Mouse (Mus musculus): ENCODE data around the gene Gm21454.
"Not testable (repeated sequence)": the region's sequence is repeated elsewhere in the genome, so short reads cannot be mapped to it uniquely, and the experiment has no call there.

The Gm21454 gene

DNA sequence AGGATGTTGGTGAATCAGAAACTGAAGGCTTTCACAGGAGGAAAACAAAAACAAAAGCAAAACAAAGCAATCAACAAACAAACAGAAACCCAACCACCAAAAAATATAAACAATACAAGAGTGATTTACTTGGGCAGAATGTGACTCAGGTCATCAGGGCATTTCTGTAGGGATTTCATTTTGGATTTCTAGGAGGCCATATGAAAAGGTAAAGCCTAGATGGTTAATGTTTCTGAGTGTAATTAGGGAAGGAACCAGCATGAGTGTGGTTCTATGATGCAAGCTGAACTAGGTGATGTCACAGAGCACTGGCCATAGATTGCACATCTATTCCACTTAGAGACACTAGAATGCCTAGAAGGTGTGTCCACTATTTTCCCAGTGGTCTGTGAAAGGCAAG lies at the start of gene Gm21454, which contains the start of gene Gm21440:
Gene Gm21454, plus strand, starts transcription at position 352 of the 400 bp plus-strand sequence.
Gene Gm21440, plus strand, starts transcription at position 301 of the 400 bp plus-strand sequence.
- DNase-seq = not testable (repeated sequence)

DNA sequence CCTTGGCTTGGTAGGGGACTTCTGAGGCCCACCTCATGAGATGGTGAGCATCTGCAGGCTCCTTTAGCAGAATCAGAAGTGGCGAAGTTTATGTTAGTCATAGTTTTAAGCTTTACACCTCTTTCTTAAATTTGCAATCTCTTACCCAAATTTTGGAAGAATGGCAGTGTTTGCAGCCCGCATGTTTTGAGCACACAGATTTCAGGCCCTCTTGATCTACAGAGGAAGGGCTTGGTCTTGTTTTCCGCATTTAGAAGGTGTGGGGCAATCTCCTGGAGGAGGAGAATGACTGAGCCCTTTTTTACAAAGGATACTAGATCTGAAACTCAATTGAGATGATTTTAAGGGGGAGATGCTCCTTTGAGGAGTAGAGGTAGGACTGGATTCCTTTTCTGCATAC lies 28.4 kb upstream of the Gm21454 start, which contains the start of gene Gm21828:
Gene Gm21828, minus strand, starts transcription at position 101 of the 400 bp plus-strand sequence.
- DNase-seq = not testable (repeated sequence)

DNA sequence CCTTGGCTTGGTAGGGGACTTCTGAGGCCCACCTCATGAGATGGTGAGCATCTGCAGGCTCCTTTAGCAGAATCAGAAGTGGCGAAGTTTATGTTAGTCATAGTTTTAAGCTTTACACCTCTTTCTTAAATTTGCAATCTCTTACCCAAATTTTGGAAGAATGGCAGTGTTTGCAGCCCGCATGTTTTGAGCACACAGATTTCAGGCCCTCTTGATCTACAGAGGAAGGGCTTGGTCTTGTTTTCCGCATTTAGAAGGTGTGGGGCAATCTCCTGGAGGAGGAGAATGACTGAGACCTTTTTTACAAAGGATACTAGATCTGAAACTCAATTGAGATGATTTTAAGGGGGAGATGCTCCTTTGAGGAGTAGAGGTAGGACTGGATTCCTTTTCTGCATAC lies 96.7 kb downstream of the Gm21454 start, which contains the start of gene Gm21725:
Gene Gm21725, minus strand, starts transcription at position 101 of the 400 bp plus-strand sequence.
- DNase-seq = not testable (repeated sequence)
